Mouse (Mus musculus): ENCODE measurements around the gene Rbm5.
A peak's percentile ranks its signal among the peaks of the same experiment; 100 is the strongest.

The Rbm5 gene

DNA sequence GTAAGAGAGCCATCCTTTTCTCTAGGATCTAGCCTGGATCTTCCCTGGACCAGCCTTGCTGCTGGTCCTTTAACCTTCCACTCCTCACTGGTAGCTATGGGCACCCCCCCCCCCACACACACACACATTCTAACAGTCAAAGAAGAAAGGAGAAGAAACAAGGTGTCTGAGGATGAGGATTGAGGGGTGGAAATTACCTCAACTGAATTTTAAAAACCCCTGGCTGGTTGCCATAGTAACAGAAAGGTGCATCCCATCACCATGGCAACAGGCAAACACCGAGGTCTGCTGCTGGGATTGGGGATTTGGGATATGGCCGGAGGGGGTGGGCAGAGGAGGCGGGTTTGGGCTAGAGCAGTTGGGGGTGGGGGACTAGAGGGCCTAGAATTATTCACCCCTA lies 41.1 kb downstream of the Rbm5 start:
- no peak for DNase-seq (ENCODE audit: low read depth)

DNA sequence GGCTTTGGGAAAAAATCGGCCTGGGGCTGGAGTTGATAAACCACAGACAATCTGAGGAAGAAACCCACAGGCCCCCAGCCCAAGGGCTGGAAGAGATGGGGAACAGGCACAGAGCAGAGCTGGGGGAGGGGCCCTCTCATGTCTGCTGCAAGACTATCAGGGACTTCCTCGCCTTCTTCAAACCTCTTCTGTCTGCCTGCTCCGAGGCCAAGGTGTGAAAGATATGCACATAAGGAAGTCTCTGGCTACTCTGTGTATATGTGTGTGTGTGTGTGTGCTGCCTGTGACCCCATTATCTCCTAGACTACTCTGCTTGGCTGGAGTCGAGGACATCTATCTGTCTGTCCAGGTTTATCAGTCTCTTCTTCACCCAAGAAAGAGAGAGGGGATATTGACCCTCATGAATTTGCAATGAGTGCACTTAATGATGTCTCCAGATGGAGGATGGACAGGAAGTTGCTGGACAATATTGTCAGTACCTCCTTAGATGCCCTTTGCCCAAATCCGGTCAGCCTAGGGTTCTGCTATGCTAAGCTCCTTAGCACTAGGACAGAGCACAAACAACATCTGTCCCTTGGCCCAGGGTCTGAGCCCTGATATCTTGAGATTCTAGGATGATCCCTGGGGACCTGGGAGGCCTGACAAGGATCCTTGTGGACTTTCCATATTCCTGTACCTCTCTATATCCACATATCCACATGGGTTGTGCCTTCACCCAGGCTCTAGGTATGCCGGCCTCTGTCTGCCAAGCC lies 41.7 kb downstream of the Rbm5 start:
- no peak for DNase-seq (ENCODE audit: low read depth)

DNA sequence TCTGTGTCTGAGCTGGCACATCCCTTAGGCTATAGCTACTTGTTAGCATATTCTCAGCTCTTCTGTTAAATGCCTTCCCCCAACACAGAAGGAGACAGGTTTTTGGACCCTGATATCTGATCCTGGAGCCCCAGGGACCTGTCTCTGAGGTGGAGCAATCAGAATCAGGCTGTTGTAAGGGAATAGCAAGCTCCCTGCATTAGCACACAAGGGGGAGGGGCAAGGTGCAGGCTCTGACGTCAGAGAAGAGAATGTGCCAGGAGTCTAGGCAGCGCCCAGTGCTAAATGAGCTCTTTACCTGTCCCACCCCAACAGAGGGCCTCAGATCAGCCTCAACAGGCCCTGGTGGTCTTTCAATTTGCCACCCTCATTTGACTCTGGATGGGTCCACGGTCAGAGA lies 43.8 kb downstream of the Rbm5 start:
- no peak for DNase-seq (ENCODE audit: low read depth)

DNA sequence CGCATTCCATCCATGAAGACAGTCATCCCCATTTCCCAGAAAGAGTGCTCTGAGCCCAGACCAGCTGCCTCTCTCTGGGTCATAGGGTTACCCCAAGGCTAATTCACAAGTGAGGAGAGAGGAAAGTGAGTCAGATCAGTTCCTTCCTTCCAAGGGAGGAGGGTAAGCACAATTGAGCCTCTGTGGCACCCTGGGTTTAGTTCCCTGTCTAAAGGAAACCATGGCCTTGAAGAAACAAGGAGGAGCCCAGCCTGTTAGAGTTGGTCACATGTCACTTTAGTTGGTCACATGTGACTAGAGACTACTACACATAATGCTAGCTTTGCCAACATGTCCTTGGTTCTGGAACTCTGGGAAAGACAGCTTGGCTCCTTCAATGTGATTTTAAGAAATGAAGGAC lies 46.0 kb downstream of the Rbm5 start:
- no peak for DNase-seq (ENCODE audit: low read depth)

DNA sequence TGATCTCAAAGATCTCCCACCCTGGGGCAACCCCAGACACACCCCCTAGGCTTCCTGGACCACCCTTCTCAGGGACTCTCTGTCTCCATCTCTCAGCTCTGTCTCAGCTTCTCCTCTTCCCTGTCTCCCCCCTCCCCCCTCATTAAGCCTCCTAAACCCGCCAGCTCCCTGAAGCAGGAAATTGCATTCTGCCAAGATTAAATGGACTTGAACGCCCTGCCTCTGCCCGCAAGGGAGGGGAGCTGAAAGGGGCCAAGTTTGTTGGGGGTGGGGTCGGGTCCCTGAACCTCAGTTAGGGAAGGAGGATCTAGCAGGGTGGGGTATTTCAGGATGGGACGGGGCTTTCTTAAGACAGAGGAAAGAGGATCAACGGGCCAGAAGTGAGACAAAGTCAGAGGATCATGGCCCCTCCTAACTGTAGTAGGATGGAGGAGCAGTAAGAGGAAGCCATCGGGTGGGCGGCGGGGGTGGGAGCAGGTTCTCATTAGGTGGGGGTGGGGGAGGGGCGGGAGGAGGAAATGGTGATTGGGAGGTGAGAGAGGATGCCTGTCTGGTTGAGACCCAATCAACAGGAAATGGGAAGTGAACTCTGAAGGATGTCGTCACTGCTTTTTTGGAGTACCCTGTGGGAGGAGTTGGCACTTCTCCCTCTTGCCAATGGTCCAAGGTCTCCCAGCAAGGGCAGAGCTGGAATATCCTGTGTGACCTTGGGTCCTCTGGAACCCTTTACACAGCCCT lies 46.8 kb downstream of the Rbm5 start:
- no peak for DNase-seq (ENCODE audit: low read depth)

DNA sequence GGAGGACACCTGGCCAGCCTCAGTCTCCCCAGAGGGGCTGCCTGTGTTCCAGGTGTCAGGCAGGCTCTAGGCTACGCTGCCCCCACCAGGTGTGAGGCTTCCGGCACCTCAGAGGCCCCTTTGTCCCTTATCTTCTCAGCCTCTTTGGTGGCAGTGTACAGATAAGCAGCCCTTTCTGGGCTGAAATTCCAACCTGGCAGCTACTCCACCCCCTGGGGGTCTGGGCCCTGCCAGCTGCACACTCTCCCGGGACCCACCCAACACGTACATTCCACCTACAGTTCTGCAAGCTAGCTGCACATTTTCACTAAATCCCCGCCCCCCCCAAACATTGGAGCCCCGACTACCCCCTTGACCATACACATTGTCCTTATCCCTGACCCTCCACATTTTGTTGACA lies 47.5 kb downstream of the Rbm5 start:
- DNase-seq (ENCODE audit: low read depth): no peak

DNA sequence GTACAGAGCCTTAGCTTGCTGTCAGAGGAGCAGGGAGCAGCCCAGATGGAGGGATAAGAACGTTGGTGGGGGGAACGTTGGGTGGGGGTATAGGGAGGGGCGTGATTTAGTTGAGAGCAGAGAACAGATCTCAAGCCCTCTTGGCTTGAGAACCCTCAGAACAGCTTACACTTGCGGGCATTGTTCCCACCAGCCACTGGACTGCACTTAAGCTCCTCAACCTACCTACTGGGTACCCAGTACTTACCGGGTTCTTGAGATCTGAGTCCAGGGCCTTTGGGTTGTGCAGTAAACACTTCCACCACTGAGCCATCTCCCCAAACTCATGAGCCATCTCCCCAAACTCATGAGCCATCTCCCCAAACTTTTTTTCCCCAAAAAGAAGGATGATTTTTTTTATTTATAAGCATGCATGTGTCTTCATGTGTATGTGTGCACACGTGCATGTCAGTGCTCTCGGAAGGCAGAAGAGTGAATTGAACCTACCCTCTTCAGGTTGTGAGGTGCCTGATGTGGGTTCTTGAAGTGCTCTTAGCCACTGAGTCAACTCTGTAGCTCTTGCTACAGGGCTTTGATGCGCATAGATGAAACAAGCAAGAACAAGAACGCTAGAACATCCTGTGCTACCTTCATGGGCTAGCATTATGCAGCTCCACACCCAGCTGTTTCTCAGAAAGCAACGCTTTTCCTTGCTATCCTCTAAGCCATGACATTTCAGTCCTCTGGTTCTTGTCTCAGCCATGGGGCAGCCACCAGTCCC lies 51.8 kb downstream of the Rbm5 start:
- DNase-seq (ENCODE audit: low read depth): no peak

DNA sequence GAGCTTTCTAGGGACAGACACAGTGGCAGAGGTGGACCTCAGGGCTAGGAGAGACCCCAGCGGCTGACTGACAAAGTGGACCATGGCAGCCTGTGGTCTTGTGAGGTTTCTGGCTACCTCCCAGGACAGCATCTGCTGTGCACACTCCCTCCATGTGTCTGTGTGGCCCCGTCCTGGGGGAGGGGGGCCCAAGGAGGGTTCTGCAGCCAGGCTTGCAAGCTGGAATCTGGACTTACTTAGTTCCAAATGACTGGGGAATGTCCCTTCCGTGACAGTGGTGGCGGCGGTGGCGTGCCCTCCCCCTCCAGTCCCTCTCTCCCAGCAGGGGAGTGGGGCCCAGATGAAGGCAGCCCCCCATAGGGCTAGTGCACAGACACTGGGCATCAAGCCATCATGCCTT lies 53.8 kb downstream of the Rbm5 start:
- DNase-seq (ENCODE audit: low read depth): no peak

DNA sequence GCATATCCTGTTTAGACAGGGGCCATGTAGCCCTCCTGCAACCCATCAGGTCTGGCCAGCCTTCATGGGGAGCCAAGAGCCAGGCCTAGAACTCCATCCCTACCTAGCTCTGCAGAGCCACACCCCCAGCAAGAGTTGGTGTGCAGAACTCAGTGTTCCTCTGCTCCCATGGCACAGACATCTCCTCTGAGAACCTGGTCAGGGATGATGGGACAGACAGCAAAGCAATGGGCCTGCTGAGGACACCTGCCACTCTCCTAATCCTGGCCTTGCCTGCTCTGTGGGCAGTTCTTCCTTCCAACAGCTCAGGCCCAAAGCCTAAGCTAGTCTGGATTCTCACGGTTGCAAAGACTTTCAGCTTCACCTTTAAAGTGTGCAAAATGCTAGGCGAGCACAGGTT lies 55.2 kb downstream of the Rbm5 start:
- no peak for DNase-seq (ENCODE audit: low read depth)

DNA sequence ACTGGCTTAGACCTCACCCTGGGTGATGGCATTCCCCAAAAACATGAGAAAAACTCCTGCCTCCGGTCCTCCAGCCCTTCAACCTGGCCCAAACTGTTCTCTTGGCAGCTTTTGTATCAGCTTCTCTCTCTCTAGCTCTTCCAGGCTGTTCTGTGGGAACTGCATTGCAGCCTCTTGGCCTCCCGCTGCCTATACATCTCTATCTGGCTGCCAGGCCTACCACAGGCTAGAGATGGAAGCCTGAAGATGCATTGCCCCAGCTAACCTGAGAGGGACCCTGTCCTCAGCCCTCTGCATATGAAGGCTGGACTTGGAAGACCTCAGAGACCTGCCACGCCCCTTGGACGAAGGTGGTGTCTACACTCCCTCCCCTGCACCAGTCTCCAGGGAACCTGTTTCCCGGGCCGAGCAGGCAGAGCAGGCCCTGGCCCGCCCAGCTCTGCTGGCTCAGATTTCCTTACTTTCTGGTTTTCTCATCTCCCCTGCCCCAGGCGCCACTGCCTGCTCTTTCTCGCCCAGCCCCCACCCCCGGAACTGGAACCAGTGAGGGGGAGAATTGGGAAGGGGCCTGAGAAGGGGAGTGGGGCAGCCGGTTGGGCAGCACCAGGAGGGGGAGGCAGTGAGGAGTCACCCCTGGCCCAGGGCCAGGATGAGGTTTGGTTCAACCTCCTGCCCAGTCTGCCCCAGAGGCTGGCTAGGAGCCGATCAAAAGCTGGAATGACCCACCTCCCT lies 56.4 kb downstream of the Rbm5 start:
- DNase-seq (ENCODE audit: low read depth): no peak

DNA sequence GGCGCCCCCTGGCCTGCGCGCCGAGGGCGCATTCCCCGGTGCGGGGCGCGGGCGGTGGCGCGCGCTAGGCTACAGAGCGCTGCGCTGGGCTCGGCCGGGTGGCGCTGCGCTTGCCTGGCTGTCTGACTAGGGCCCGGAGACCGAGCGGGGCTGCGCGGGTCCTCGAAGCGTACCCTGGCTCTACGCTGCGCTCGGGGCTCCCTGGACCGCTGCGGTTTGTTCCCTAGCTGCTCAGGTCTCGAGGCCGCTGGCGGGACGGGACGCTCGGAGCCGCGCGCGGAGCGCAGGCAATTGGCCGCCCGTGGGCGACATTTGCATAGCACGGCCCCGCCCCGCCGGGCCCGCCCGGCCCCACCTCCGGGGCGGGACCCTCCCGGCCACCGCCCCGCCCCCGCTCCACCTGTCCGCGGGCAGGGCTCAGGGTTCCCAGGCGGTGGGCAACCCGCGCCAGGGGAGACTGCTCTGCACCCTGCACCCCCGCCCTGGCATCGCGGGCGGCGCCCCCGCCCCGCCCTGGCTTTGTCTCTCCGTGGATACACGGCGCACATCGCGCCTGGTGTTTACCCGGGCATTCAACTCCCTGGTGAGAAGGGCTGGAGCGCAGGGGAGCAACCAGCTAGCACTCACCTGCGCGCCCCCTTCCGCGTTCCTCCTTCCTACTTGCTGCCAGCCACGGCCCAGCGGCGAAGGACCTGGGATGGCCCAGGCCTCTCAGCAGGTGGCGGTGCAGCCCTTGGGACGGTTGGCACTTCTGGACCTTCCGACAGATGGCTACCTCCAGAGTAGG lies 60.9 kb downstream of the Rbm5 start, which contains the start of gene Sema3f:
Sema3f (minus strand) TSS at position 779 of the 787 bp plus-strand sequence.
- peak; percentile 60 for DNase-seq (ENCODE audit: low read depth)

DNA sequence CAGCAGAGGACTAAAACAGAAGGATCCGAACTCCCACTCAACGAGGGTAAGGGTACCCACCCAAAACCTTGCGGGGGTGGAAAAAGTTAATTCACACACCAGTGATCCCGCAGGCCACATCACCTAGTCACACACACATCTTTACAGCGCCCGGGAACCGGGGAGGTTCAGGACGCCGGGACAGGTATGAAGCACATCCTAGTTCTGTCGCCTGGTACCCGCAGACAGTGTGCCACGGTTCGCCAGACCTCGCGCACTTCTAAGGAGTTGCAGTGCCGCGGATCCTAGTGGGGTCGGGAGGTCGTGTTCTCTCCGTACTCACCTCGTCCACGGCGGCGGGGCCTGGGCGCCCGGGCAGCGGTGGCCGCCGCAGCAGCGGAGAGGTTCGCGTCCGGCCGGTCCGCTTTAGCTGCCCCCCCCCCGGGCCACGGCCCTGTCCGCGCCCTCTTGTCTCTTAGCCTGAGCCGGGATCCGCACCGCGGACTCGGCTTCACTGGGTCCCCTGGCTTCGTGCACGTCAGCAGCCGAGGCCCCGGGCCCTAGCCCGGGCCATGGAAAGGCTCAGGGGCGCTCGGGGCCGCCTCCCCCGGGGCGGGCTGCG lies 61.6 kb downstream of the Rbm5 start:
- no peak for DNase-seq (ENCODE audit: low read depth)

DNA sequence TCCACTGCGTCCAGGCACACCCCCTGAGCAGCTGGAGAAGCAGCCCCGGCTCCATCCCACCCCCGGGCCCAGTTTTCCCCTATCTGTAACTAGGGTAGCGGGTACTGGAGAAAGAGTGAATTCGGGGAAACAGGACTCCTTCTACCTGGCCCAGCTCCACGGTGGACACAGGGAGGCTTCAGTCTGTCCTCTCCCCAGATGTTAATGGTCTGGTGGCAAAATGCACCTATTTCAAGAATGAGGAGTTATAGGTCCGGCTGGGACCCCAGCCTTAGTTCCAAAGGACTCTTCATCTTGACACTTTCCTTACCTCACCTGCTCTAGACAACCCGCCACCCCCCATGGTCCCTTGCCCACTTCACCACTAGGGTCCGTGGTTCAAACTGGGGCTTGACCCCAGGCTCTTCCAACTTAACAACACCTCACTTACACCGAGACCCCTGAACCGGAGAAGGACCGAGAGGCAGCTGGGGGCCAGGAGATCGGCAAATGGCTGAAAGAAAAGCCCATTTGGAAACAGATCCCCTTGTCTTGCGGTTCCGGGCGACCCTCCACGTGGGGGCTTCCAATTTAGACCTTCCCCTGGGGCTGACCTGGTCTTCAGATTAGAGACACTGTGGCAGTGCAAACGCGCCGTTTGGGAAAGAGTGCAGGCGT lies 62.2 kb downstream of the Rbm5 start:
- DNase-seq (ENCODE audit: low read depth): no peak

DNA sequence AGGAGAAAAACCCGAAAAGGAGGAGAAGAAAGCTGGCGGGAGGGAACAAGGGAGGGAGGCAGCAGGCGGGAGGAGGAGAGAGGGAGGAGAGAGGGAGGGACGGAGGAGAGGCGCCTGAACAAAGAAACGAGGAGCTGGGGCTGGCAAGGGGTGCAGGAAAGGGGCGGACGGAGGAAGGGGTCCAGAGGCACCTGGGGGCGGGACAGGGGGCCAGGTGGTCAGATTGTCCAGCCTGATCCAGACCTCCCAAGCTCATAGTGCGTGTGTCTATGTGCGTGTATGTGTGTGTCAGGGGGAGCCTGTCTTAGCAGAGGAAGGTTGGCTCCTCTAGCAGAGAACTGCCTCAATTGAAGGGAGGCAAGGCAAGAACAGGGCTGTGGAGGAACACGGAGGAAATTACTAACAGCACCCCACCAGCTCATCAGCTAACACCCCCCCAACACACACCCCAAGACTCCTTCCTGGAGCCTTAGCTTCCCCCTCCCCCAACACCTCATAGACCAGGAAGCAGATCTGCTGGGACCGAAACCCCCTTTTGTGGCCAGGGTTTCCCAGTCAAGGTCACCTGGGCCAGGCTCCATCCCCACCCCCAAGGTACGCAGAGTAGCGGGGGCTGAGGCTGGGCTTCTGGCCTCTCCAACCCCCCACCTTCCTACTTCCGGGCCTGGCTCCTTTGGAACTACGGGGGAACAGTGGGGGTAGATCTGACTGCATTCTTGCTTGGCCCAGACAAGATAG lies 62.9 kb downstream of the Rbm5 start:
- no peak for DNase-seq (ENCODE audit: low read depth)

DNA sequence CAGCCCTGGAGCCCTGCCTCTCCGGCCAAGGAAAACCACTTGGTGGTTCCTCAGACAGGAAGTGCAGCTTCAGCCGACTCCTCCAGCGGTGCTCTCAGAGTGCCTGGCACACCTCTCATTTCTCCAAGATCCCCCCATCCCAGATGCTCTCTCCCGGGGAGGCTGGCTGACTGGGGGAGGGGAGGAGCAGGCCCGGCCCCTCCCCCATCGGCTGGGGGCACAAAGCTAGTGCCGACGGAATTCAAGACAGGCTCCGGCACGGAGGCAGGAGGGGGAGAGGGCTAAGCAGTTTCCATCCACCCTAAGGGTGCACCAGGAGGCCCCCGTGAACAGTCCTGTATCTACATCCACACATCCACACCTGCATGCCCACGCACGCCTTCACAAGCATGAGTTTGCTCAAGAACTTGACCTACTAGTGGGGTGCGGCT lies 64.0 kb downstream of the Rbm5 start:
- DNase-seq (ENCODE audit: low read depth): no peak

DNA sequence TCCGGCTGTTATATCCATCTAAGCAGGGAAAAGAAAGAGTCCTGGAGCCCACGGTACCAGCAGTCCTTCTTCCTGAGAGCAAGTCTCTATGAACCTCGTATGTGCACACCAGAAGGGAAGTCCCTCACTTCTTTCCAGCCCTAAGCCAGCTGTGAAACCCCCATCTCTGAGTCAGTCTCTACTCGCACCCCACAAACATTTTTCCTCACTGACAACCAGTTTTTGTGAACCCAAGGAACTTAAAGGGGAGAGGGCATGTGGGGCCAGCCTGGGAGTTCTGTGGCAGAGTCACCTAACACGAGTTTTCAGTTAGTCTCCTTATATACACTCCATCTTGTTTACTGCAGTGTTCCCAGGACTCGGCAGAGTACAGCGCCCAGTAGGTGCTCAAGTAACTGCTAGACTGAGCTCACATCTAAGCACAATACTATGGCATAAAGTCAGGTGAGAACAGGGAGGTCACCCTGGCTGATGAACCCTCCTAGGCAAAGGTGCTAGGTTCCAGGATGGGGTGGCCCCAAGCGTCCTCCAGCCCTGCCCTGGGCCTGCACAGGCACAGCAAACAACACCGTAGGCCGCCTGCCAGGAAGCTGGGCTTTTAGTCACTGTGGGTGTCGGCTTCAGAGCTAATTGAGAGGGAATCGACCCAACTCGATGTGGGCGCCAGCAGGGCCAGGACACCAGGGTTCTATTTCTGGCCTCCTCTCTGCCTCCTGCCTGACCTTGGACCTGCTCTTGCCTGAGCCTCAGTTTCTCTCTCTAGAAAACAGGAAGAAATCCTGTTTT lies 67.3 kb downstream of the Rbm5 start:
- DNase-seq (ENCODE audit: low read depth): no peak

DNA sequence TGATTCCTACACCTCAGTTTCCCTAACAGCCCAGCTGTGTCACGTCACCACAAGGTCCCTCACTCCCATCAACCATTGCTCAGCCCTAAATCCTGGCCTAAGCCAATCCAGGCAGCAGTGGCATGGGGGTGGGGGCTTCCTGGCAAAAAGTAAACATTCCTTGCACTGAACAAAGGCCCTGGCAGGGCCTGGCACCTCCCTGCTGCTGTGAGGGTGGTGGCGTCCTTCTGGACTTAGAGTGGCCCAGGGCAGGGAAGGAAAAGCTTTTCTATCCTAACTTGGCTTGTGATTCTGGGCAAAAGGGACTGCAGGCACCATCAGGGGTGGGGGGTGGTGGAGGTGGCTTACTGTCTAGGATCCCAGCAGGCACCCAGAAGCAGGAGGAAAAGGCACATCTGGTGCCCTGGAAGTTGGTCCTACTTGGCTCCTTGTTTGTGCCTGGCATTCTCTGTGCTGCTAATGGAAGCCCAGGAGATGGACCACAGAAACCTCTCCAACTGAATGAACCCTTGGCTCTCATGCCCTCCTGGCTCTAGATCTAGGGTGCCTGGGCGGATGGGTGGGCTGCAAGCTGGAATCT lies 68.1 kb downstream of the Rbm5 start:
- no peak for DNase-seq (ENCODE audit: low read depth)

DNA sequence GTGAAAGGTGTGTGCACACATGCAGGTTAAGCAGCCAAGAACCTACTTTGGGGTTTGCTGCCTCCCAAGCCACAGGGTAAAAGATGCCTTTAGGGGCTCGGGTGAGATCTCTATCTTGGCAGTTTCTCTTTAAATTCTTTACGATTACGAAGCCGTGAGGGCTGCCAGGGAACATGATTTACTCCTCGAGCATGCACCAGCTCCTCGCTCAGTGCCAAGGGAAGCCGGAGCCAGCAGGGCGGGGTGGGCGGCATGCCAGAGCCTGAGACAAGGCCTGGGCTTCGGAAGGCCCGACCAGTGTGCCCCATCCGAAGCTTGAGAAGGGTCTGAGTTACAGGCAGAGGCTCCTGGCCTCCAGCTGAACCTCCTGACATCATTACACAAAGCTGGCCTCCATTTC lies 69.2 kb downstream of the Rbm5 start:
- no peak for DNase-seq (ENCODE audit: low read depth)

All from c-Kit-positive CD71-positive TER-119-negative erythroid progenitor cells, embryonic 14.5 days (primary cell).